Comparison of ENCODE assay signal across 26 mouse cellular contexts in genomic region chr11:45138351-45138975, GRCm38 (mm10).
"Had no signal": no experiment of that assay in that cellular context is flagged by ENCODE, and none has a peak within 500 bp of the region (broad histone marks: within the 10 kb centered on the region; RNA-seq: fewer than 3 reads in every experiment).

No protein-coding gene starts in this region.

- ATAC-seq: hindbrain, postnatal 0 days; inflammation-experienced regulatory T-cells, adult 6 months; intestine, embryonic 15.5 days; intestine, postnatal 0 days; liver, embryonic 12.5 days had no signal

- H3K9me3 ChIP-seq: heart, embryonic 13.5 days; heart, embryonic 15.5 days; hindbrain, embryonic 13.5 days; hindbrain, embryonic 15.5 days; intestine, embryonic 15.5 days; liver, embryonic 12.5 days had no signal

- H3K4me3 ChIP-seq: heart, adult 2 months; heart, embryonic 13.5 days; heart, embryonic 15.5 days; hindbrain, embryonic 13.5 days; hindbrain, embryonic 15.5 days; intestine, embryonic 15.5 days; liver, embryonic 12.5 days had no signal

- H3K4me1 ChIP-seq: heart, embryonic 13.5 days; heart, embryonic 15.5 days; hindbrain, embryonic 13.5 days; hindbrain, embryonic 15.5 days; intestine, embryonic 15.5 days; liver, embryonic 12.5 days had no signal

- H3K36me3 ChIP-seq: heart, embryonic 13.5 days; heart, embryonic 15.5 days; hindbrain, embryonic 13.5 days; hindbrain, embryonic 15.5 days; intestine, embryonic 15.5 days; liver, embryonic 12.5 days had no signal

- DNase-seq: gastrocnemius, postnatal 14 days; gastrocnemius, postnatal 36 days; heart, adult 11 months; heart, adult 2 months; heart, postnatal 14 days; heart, postnatal 36 days; kidney, adult 18-20 months; kidney, adult 8-10 months; kidney, postnatal 10 days; kidney, postnatal 25 days; kidney, postnatal 4 days; layer of hippocampus, adult 9-11 months; layer of hippocampus, postnatal 36 days; left cerebral cortex, postnatal 4 days; liver had no signal

- H3K9ac ChIP-seq: heart, embryonic 13.5 days; heart, embryonic 15.5 days; hindbrain, embryonic 13.5 days; hindbrain, embryonic 15.5 days; intestine, embryonic 15.5 days; liver, embryonic 12.5 days; liver, embryonic 14.5 days had no signal

- H3K4me2 ChIP-seq: heart, embryonic 11.5 days; heart, embryonic 13.5 days; heart, embryonic 15.5 days; hindbrain, embryonic 13.5 days; hindbrain, embryonic 15.5 days; intestine, embryonic 15.5 days; liver, embryonic 12.5 days had no signal

- H3K27ac ChIP-seq: heart, adult 2 months; heart, embryonic 13.5 days; heart, embryonic 15.5 days; hindbrain, embryonic 13.5 days; hindbrain, embryonic 15.5 days; hindbrain, postnatal 0 days; intestine, embryonic 15.5 days; liver, embryonic 12.5 days; liver, embryonic 14.5 days had no signal

- H3K27me3 ChIP-seq: heart, embryonic 13.5 days; heart, embryonic 15.5 days; hindbrain, embryonic 13.5 days; hindbrain, embryonic 15.5 days; intestine, embryonic 15.5 days; liver, embryonic 12.5 days had no signal
